Mouse (Mus musculus): ENCODE data around the gene Vapb.

Gene Vapb

DNA sequence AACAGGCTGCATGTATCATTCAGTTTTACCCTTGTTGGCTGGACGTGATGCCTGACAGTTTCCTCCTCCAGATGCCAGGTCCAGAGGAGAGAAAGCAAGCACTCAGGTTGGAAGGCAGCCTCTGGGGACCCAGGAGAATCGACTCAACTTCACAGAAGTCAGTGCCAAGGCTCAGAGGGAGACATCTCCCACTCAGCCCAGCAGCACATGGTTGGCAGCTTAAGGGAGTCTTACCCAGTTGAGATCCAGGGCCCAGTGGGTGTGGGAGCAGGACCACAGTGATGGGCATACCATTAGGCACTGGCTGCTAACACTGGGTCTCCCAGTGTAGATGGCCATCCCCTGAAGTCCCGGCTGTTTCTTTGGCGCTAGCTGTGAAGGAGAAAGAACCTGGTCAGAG is 64.9 kb downstream of the Vapb start:
- ChIA-PET POLR2A (interaction anchor here in 1 of 4 experiments (1.4 kb wide), 1 partner anchor 17 kb away, joined by 4 read pairs; no protein-coding TSS in a partner anchor), CTCF (no interaction called here)

GRCm38 (mm10) chr2:173802956-173803355 is 65.6 kb downstream of the Vapb start:
- ChIA-PET CTCF (no interaction called here), POLR2A (interaction anchor here in 2 of 4 experiments (0.7 to 1.4 kb wide), 2 partner anchors 18 to 33 kb away, joined by 3 to 4 read pairs; no protein-coding TSS in a partner anchor)

DNA sequence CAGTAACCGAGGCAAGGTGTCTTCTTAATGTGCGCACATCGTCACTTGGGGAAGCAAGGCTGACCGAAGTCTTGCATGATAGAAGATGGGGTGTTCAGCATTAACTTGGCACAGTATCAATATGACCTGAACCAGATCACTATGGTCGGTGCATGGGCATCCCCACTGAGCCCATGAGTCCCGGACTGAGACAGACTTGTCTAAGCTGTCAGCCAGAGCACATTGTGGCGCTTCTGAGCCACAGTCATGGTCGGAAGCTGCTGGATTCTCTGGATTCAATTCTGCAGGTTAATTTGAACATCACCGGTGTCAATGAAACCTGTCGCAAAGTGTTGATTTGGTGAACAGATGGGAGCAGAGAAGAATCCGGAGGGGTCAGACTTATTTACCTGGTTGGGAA is 66.5 kb downstream of the Vapb start:
- ChIA-PET POLR2A (no interaction called here), CTCF (interaction anchor here in 1 of 4 experiments (0.6 kb wide), 1 partner anchor 1046 kb away, joined by 6 read pairs; no protein-coding TSS in a partner anchor)

GRCm38 (mm10) chr2:173806621-173807020 is 69.3 kb downstream of the Vapb start:
- ChIA-PET POLR2A (interaction anchor here in 1 of 4 experiments (0.6 kb wide), 1 partner anchor 642 kb away, joined by 3 read pairs; no protein-coding TSS in a partner anchor), CTCF (no interaction called here)

DNA sequence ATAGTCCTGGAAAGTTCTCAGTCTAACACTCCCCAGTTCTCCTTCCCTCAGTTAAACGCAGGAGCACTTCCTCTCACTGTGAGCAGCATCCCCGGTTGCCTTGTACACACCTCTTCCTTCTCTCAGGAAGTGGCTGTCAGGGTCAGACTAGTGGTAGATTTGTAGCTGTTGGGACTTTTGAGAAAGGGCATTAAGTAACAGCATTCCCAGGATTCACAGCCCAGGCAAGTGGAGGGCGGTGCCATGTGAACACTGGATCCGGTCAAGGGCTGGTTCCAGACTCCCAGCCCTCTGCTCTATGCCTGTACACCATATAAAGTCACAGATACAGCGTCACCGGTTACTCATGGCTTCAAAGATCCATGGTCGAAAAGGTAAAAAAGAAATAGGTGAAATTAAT is 71.6 kb downstream of the Vapb start:
- ChIA-PET POLR2A (no interaction called here), CTCF (no interaction called here)

- POLR2A ChIA-PET = interaction anchor here in 3 of 4 experiments (0.7 to 1.4 kb wide), 5 partner anchors 16 to 124 kb away, joined by 3 to 6 read pairs (median 5); no protein-coding TSS in a partner anchor
- CTCF ChIA-PET = interaction anchor here in 3 of 4 experiments (0.5 to 1.7 kb wide), 9 partner anchors 19 to 501 kb away, joined by 3 to 10 read pairs (median 3); partner anchors contain the start of genes Gnas (in 2 of the 3) and Npepl1 (in 1 of the 3)
Measured at GRCm38 (mm10) chr2:173810036-173810850, 72.9 kb downstream of the Vapb start.

DNA sequence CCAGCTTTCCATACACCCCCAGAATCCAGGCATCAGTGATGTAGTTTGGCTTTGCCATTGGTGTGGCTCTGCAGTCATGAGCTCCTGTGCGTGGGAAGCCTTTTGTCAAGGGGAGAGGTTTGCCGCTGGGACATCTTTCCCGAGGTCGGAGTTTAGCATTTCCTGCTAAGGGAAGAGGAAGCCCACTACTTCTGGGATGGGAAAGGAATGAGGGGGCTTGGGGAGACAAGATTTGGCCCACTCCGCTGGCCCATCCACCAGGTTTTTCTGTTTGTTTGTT is 73.5 kb downstream of the Vapb start:
- CTCF ChIA-PET = interaction anchor here in 3 of 4 experiments (0.8 to 1.7 kb wide), 4 partner anchors 20 to 500 kb away, joined by 3 to 10 read pairs (median 4); partner anchors contain the start of gene Gnas (in 2 of the 3)
- POLR2A ChIA-PET = interaction anchor here in 1 of 4 experiments (1.4 kb wide), 1 partner anchor 31 kb away, joined by 3 read pairs; no protein-coding TSS in a partner anchor

GRCm38 (mm10) chr2:173811850-173812249 is 74.5 kb downstream of the Vapb start:
- CTCF ChIA-PET = interaction anchor here in 3 of 4 experiments (0.5 to 1.7 kb wide), 3 partner anchors 382 to 472 kb away, joined by 5 to 10 read pairs (median 5); partner anchors contain the start of gene Gnas (in 2 of the 3)

DNA sequence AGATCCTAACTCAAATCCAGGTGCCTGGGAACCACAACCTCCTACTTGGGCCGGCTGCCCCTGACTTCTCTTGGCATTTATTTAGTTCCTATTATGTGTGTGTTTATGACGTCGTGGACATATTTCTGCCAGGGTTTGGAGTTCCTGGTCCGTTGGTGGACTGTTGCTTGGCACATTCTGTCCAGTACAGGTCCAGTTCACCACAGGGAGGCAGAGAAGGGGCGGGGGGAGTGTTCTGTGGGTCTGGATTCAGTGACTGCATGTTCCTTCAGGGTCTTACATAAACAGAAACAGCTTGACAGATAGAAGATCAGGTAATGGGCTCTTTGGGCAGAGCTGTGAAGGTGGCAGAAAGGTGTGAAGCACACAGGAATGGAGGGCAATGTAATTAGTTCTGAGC is 75.8 kb downstream of the Vapb start:
- ChIA-PET CTCF (no interaction called here), POLR2A (interaction anchor here in 1 of 4 experiments (0.5 kb wide), 1 partner anchor 264 kb away, joined by 3 read pairs; no protein-coding TSS in a partner anchor)

More at GRCm38 (mm10) chr2:173811850-173812249, 74.5 kb downstream of the Vapb start:
- POLR2A ChIA-PET = interaction anchor here in 1 of 4 experiments (1.4 kb wide), 1 partner anchor 32 kb away, joined by 3 read pairs; no protein-coding TSS in a partner anchor

DNA sequence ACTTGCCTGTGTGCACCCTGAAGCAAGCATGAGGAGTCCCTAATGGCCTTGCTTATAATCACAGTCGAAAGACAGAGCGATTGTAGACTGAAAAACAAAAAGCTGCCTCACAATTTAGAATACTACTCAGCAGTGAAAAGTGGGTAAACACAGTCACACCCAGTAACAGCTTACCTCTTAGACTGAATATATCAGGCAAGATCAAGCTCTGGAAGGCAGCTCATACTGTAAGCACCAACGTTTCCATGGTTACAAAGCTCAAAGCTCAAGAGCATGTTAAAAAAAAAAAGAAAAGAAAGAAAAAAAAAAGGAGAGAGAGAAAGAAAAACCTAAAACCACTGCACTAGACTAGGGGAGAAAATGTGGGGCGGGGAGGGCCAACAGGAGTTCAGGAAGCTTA is 89.0 kb downstream of the Vapb start:
- ChIA-PET POLR2A (interaction anchor here in 2 of 4 experiments (0.6 to 0.7 kb wide), 2 partner anchors 16 to 319 kb away, joined by 3 to 6 read pairs; no protein-coding TSS in a partner anchor), CTCF (interaction anchor here in 2 of 4 experiments (0.6 to 1.0 kb wide), 3 partner anchors 20 to 297 kb away, joined by 3 to 8 read pairs (median 3); no protein-coding TSS in a partner anchor)

- ChIA-PET POLR2A (no interaction called here), CTCF (no interaction called here)
Measured at GRCm38 (mm10) chr2:173827228-173827627, 89.9 kb downstream of the Vapb start.

DNA sequence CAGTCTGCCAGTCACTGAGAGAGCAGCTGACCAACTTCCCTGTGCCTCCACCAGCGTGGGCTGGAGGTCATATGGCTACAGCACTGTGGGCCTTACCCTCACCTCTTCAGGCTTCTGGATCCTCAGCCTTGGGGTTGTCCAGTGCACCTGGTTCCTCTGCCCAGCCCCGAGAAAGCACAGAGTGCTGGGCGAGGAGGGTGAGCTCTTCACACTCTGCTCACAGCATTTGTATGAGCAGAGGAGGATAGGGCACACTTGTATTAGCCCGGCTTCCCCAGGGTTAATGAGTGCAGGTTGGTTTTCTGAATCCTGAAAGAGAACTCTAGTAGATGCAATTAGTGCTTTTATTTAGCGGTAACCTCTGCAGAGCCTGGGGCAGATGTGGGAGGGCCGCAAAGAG is 90.8 kb downstream of the Vapb start:
- CTCF ChIA-PET = no interaction called here

DNA sequence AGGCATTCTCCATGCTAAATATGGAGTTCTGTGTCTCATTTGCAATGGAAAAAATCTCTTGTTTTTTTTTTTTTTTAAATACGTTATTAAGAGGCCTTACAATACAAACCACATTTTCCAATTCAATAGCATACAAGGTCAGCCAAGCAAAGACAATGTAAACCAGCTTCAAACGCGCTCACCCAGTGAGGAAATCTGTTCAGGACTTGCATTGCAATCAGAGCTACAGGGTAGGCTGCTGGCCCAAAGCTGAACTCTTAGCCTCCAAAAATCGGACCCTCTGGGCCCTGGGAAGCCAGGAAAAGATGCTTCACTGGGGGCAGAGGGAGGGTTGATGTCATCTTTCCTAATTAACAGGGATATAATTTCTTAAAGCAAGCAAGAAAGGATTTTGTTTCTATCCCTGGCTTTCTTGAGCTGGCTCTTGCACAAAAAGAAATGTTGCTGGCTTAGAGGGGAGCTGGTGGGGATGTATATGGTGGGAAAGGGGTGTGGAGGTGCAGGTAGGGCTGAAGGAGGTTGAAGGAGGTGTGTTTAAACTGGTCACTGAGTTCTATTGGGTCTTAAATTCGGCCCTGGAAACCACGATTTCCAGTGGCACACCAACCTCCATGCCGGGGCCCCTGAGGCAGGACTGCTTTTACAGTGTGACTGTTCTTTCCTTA is 95.6 kb downstream of the Vapb start:
- ChIA-PET POLR2A (interaction anchor here in 1 of 4 experiments (0.7 kb wide), 1 partner anchor 661 kb away, joined by 6 read pairs; no protein-coding TSS in a partner anchor), CTCF (interaction anchor here in 2 of 4 experiments (0.5 to 0.7 kb wide), 2 partner anchors 20 to 43 kb away, joined by 3 read pairs; no protein-coding TSS in a partner anchor)

More for the DNA sequence above, 90.8 kb downstream of the Vapb start:
- POLR2A ChIA-PET = interaction anchor here in 1 of 4 experiments (0.6 kb wide), 1 partner anchor 10 kb away, joined by 3 read pairs; no protein-coding TSS in a partner anchor

Measured in embryonic stem cell, embryonic (primary cell).